Comparison of ENCODE assay signal across 14 mouse cellular contexts in the genomic region with DNA sequence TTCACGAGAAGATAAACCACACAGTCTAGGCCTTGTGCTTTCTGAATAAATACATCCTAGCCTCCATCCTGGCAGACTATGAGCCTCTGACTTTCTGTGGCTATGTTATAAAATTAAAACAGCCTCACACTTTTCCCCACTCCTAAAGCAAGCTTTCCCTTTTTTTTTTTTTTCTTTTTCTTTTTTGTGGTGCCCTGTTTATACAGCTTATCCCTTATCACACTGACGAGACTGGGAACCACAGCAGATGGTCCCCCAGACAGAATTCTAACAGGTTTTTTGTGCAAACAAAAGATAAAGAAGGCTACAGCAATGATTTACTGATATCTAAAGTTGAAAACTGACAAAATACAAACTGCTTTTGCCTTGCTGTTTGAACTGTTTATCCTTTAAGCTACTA. TPM values are rescaled to one million over a fixed set of nuclear protein-coding genes. Genes with fewer than 3 reads are reported as not detected.
DNase-seq lines count a peak whose midpoint lies in the region; ATAC-seq and TF ChIP-seq lines count a peak whose summit lies in the region.
"Had no signal": no experiment of that assay in that cellular context is flagged by ENCODE, and none has a peak within 500 bp of the region (broad histone marks: within the 10 kb centered on the region; RNA-seq: fewer than 3 reads in every experiment).

No protein-coding gene starts in this region.

- H3K4me1 ChIP-seq in forebrain, embryonic 11.5 days (replicated peaks; ENCODE audit: control insufficient read depth, insufficient read depth, low read length): 0 out of 2 replicates have a peak, but pooled peaks cover 3% of the 10 kb centered on the region
- H3K4me1 ChIP-seq in forebrain, embryonic 10.5 days: peaks cover 27% of the 10 kb centered on the region
- peaks cover 11% of the 10 kb centered on the region for H3K4me1 ChIP-seq in midbrain, embryonic 11.5 days (ENCODE audit: control insufficient read depth, insufficient read depth, low read length)
- H3K4me1 ChIP-seq in midbrain, postnatal 0 days (ENCODE audit: insufficient read depth, low read length): no peaks in the 10 kb centered on the region
- peaks cover 6% of the 10 kb centered on the region; the same call in 1 of the 2 replicates for H3K4me1 ChIP-seq in forebrain, postnatal 0 days (ENCODE audit: insufficient read depth)
- peaks cover 31% of the 10 kb centered on the region for H3K4me1 ChIP-seq in midbrain, embryonic 15.5 days
- H3K4me1 ChIP-seq: embryonic facial prominence, embryonic 15.5 days; limb, embryonic 13.5 days had no signal

- H3K4me2 ChIP-seq in forebrain, embryonic 11.5 days (ENCODE audit: low read depth, low read length, severe bottlenecking): no peak overlapping the region
- no peak overlapping the region for H3K4me2 ChIP-seq in midbrain, embryonic 11.5 days
- no peak overlapping the region for H3K4me2 ChIP-seq in midbrain, postnatal 0 days (ENCODE audit: low read depth, low read length, poor library complexity, severe bottlenecking)
- no peak overlapping the region for H3K4me2 ChIP-seq in forebrain, postnatal 0 days (ENCODE audit: low read depth)
- no peak overlapping the region for H3K4me2 ChIP-seq in midbrain, embryonic 15.5 days
- H3K4me2 ChIP-seq: embryonic facial prominence, embryonic 15.5 days; limb, embryonic 13.5 days had no signal

- H3K9ac ChIP-seq in forebrain, embryonic 11.5 days (ENCODE audit: low read length): no peak overlapping the region
- H3K9ac ChIP-seq in midbrain, embryonic 11.5 days (ENCODE audit: low read length): no peak overlapping the region
- H3K9ac ChIP-seq in midbrain, postnatal 0 days (replicated peaks; ENCODE audit: low read length, poor library complexity, severe bottlenecking): no peak overlapping the region
- no peak overlapping the region for H3K9ac ChIP-seq in forebrain, postnatal 0 days
- H3K9ac ChIP-seq in midbrain, embryonic 15.5 days: no peak overlapping the region
- H3K9ac ChIP-seq: embryonic facial prominence, embryonic 15.5 days; limb, embryonic 13.5 days had no signal

- no peak overlapping the region for H3K4me3 ChIP-seq in forebrain, embryonic 11.5 days (ENCODE audit: low read depth, low read length)
- H3K4me3 ChIP-seq in forebrain, embryonic 10.5 days: no peak overlapping the region
- no peak overlapping the region for H3K4me3 ChIP-seq in midbrain, embryonic 11.5 days (ENCODE audit: low read depth, low read length)
- H3K4me3 ChIP-seq in midbrain, postnatal 0 days (ENCODE audit: low read depth, low read length): no peak overlapping the region
- no peak overlapping the region for H3K4me3 ChIP-seq in forebrain, postnatal 0 days (ENCODE audit: low read depth, low read length)
- H3K4me3 ChIP-seq in midbrain, embryonic 15.5 days: no peak overlapping the region
- H3K4me3 ChIP-seq: embryonic facial prominence, embryonic 15.5 days; limb, embryonic 13.5 days had no signal

- ATAC-seq in forebrain, embryonic 11.5 days (replicated peaks; ENCODE audit: low FRiP score): no peak
- ATAC-seq in midbrain, embryonic 11.5 days (ENCODE audit: low FRiP score): no peak
- ATAC-seq in midbrain, postnatal 0 days (ENCODE audit: low FRiP score): no peak
- ATAC-seq in forebrain, postnatal 0 days: peak; percentile 66; the same call in 1 of the 2 replicates
- no peak for ATAC-seq in midbrain, embryonic 15.5 days (replicated peaks)
- ATAC-seq in inflammation-experienced regulatory T-cells, adult 6 months: no peak

- no peak for DNase-seq in forebrain, embryonic 11.5 days (ENCODE audit: low spot score)
- no peak for DNase-seq in forebrain, embryonic 10.5 days (ENCODE audit: extremely low spot score, low spot score)
- no peak for DNase-seq in midbrain, embryonic 11.5 days (ENCODE audit: low spot score, missing footprints)
- DNase-seq in midbrain, postnatal 0 days (ENCODE audit: low spot score): no peak
- DNase-seq in forebrain, postnatal 0 days: peak; percentile 59
- no peak for DNase-seq in testis, postnatal 14 days (ENCODE audit: low spot score)
- DNase-seq: adrenal gland, postnatal 14 days; heart, postnatal 14 days; kidney, postnatal 25 days had no signal

- no peaks in the 10 kb centered on the region for H3K9me3 ChIP-seq in forebrain, embryonic 11.5 days (ENCODE audit: control insufficient read depth, low read length)
- no peaks in the 10 kb centered on the region for H3K9me3 ChIP-seq in forebrain, embryonic 10.5 days
- H3K9me3 ChIP-seq in midbrain, embryonic 11.5 days (ENCODE audit: control insufficient read depth, low read length): no peaks in the 10 kb centered on the region
- no peaks in the 10 kb centered on the region for H3K9me3 ChIP-seq in midbrain, postnatal 0 days (ENCODE audit: low read length)
- no peaks in the 10 kb centered on the region for H3K9me3 ChIP-seq in forebrain, postnatal 0 days (ENCODE audit: low read length)
- H3K9me3 ChIP-seq in midbrain, embryonic 15.5 days: no peaks in the 10 kb centered on the region
- H3K9me3 ChIP-seq: embryonic facial prominence, embryonic 15.5 days; limb, embryonic 13.5 days had no signal

- no peaks in the 10 kb centered on the region for H3K27me3 ChIP-seq in forebrain, embryonic 11.5 days (ENCODE audit: control insufficient read depth, insufficient read depth, low read length)
- no peaks in the 10 kb centered on the region for H3K27me3 ChIP-seq in forebrain, embryonic 10.5 days (ENCODE audit: poor library complexity, severe bottlenecking)
- no peaks in the 10 kb centered on the region for H3K27me3 ChIP-seq in midbrain, embryonic 11.5 days (ENCODE audit: control insufficient read depth, insufficient read depth, low read length)
- H3K27me3 ChIP-seq in midbrain, postnatal 0 days (ENCODE audit: insufficient read depth, low read length): no peaks in the 10 kb centered on the region
- no peaks in the 10 kb centered on the region for H3K27me3 ChIP-seq in forebrain, postnatal 0 days (ENCODE audit: insufficient read depth, low read length)
- no peaks in the 10 kb centered on the region for H3K27me3 ChIP-seq in midbrain, embryonic 15.5 days (replicated peaks)
- H3K27me3 ChIP-seq: embryonic facial prominence, embryonic 15.5 days; limb, embryonic 13.5 days had no signal

- H3K36me3 ChIP-seq in forebrain, embryonic 11.5 days (ENCODE audit: control insufficient read depth, insufficient read depth, low read length): no peaks in the 10 kb centered on the region
- no peaks in the 10 kb centered on the region for H3K36me3 ChIP-seq in forebrain, embryonic 10.5 days (replicated peaks)
- H3K36me3 ChIP-seq in midbrain, embryonic 11.5 days (ENCODE audit: control insufficient read depth, insufficient read depth, low read length): no peaks in the 10 kb centered on the region
- H3K36me3 ChIP-seq in midbrain, postnatal 0 days (ENCODE audit: insufficient read depth, low read length): no peaks in the 10 kb centered on the region
- H3K36me3 ChIP-seq in forebrain, postnatal 0 days (ENCODE audit: insufficient read depth): no peaks in the 10 kb centered on the region
- H3K36me3 ChIP-seq in midbrain, embryonic 15.5 days (replicated peaks): no peaks in the 10 kb centered on the region
- H3K36me3 ChIP-seq: embryonic facial prominence, embryonic 15.5 days; limb, embryonic 13.5 days had no signal

- 48% methylated on average over 2 of the region's 2 CpGs for WGBS in forebrain, embryonic 11.5 days
- WGBS in forebrain, embryonic 10.5 days: 76% methylated on average over 2 of the region's 2 CpGs
- 48% methylated on average over 2 of the region's 2 CpGs for WGBS in midbrain, embryonic 11.5 days
- 45% methylated on average over 2 of the region's 2 CpGs for WGBS in midbrain, postnatal 0 days
- WGBS in forebrain, postnatal 0 days: 34% methylated on average over 2 of the region's 2 CpGs
- WGBS in midbrain, embryonic 15.5 days: 34% methylated on average over 2 of the region's 2 CpGs

- TF ChIP-seq CTCF in midbrain, postnatal 0 days (IDR thresholded peaks at IDR 0.05): no peak
- no peak for TF ChIP-seq CTCF in forebrain, postnatal 0 days (IDR thresholded peaks at IDR 0.05; ENCODE audit: low read depth)

- H3K27ac ChIP-seq in forebrain, embryonic 11.5 days (ENCODE audit: low read depth, low read length): peak overlapping the region; percentile 46; the same call in 1 of the 2 replicates
- H3K27ac ChIP-seq in forebrain, embryonic 10.5 days: no peak overlapping the region
- H3K27ac ChIP-seq in midbrain, embryonic 11.5 days (ENCODE audit: low read depth, low read length): peak overlapping the region; percentile 32; the same call in 1 of the 2 replicates
- no peak overlapping the region for H3K27ac ChIP-seq in midbrain, postnatal 0 days (ENCODE audit: low read depth, low read length)
- H3K27ac ChIP-seq in forebrain, postnatal 0 days (ENCODE audit: low read depth, low read length): peak overlapping the region; percentile 51; the same call in 1 of the 2 replicates
- peak overlapping the region; percentile 41; the same call in 1 of the 2 replicates for H3K27ac ChIP-seq in midbrain, embryonic 15.5 days
- H3K27ac ChIP-seq: embryonic facial prominence, embryonic 15.5 days; limb, embryonic 13.5 days; macrophage had no signal

RNA-seq across cellular contexts. Expression of gene Cdkal1, which starts 29.0 kb away (rescaled TPM):
- polyA plus RNA-seq in forebrain, embryonic 11.5 days (2014; fragmentation: Nextera tagmentation; extraction: Ambion mirVana): 37.5 and 38.9 TPM in 2 replicates
- 34.3 and 34.5 TPM in 2 replicates for polyA plus RNA-seq in forebrain, embryonic 10.5 days (2016; fragmentation: Nextera tagmentation; extraction: Ambion mirVana)
- polyA plus RNA-seq in midbrain, embryonic 11.5 days (2014; fragmentation: Nextera tagmentation; extraction: Ambion mirVana): 35.1 and 35.7 TPM in 2 replicates
- total RNA-seq in midbrain, postnatal 0 days (2014; rRNA removed): 13.1 and 17.6 TPM in 2 replicates
- 16.7 and 17.4 TPM in 2 replicates for polyA plus RNA-seq in midbrain, postnatal 0 days (2015; fragmentation: Nextera tagmentation; extraction: Ambion mirVana)
- total RNA-seq in forebrain, postnatal 0 days (2014; rRNA removed): 16.7 and 17.9 TPM in 2 replicates
- polyA plus RNA-seq in forebrain, postnatal 0 days (2015; fragmentation: Nextera tagmentation; extraction: Ambion mirVana): 16.8 and 18.3 TPM in 2 replicates
- 20.6 and 21.9 TPM in 2 replicates for polyA plus RNA-seq in midbrain, embryonic 15.5 days (2015; fragmentation: Nextera tagmentation; extraction: Ambion mirVana)
- polyA plus RNA-seq in inflammation-experienced regulatory T-cells, adult 6 months (2017; shearing (Covaris generic)): 10 to 100 TPM; 29.6 to 54.2 (median 51.8) TPM

Comparison
In these comparisons a context has a peak if more than half of its experiments do, and no peak if none do; other contexts are left out.
1. H3K27ac ChIP-seq: peak in forebrain, embryonic 11.5 days (single experiment), midbrain, embryonic 11.5 days (single experiment), forebrain, postnatal 0 days (single experiment) and midbrain, embryonic 15.5 days (single experiment); none in forebrain, embryonic 10.5 days (single experiment) and midbrain, postnatal 0 days (single experiment).